Mouse (Mus musculus) midbrain, embryonic 14.5 days (tissue): ENCODE measurements around the gene Cpne8. TPM values are rescaled to one million over a fixed set of nuclear protein-coding genes. Genes with fewer than 3 reads are reported as not detected.

Experiments
- ATAC-seq: fragments of 200-750 bp; cut with Nextera tagmentation; 2 replicates; pipeline ENCODE4 v1.8.0; 2017; ENCODE audit warnings: moderate number of reproducible peaks, moderate library complexity; ENCODE audit not compliant: low FRiP score, low TSS enrichment
- DNase-seq: peaks from one replicate; pipeline ENCODE4 v3.0.0-alpha.2; 2015
- H3K27ac ChIP-seq: fragments of 300-500 bp; sonication (generic); replicated peaks from 2 replicates; pipeline ENCODE4 v1.5.1; 2014; ENCODE audit warnings: mild to moderate bottlenecking, low read depth, low read length, moderate library complexity
- H3K27me3 ChIP-seq: fragments of 300-500 bp; sonication (generic); 2 replicates; pipeline ENCODE4 v1.6.1; 2014; ENCODE audit warnings: low read length, control low read depth, mixed read lengths; ENCODE audit not compliant: control insufficient read depth, insufficient read depth
- H3K36me3 ChIP-seq: fragments of 300-500 bp; sonication (generic); 2 replicates; pipeline ENCODE4 v1.6.1; 2014; ENCODE audit warnings: low read length, control low read depth; ENCODE audit not compliant: control insufficient read depth, insufficient read depth
- H3K4me1 ChIP-seq: fragments of 300-500 bp; sonication (generic); 2 replicates; pipeline ENCODE4 v1.6.1; 2014; ENCODE audit warnings: mild to moderate bottlenecking, antibody characterized with exemption, low read length, control low read depth; ENCODE audit not compliant: control insufficient read depth, insufficient read depth
- H3K4me2 ChIP-seq: fragments of 300-500 bp; sonication (generic); 2 replicates; pipeline ENCODE4 v1.6.1; 2014; ENCODE audit warnings: mild to moderate bottlenecking, low read length, moderate library complexity
- H3K4me3 ChIP-seq: fragments of 300-500 bp; sonication (generic); replicated peaks from 2 replicates; pipeline ENCODE4 v1.5.1; 2014; ENCODE audit warnings: low read depth, low read length
- H3K9ac ChIP-seq: fragments of 300-500 bp; sonication (generic); replicated peaks from 2 replicates; pipeline ENCODE4 v1.6.1; 2014; ENCODE audit warnings: mild to moderate bottlenecking, low read length, moderate library complexity
- H3K9me3 ChIP-seq: fragments of 300-500 bp; sonication (generic); 2 replicates; pipeline ENCODE4 v1.6.1; 2016; ENCODE audit warnings: low read length, control low read depth, mixed read lengths; ENCODE audit not compliant: control insufficient read depth
- WGBS: fragments of 180-500 bp; shearing (Covaris S2); extraction: QIAGEN DNeasy Blood & Tissue Kit; methylation state at CpG from one replicate; pipeline ENCODE4 v1.1.7; 2014; 5-methylcytosine and 5-hydroxymethylcytosine counted together
- polyA plus RNA-seq: library from polyadenylated mRNA; unstranded; fragments of >200 nt; fragmentation: Nextera tagmentation; extraction: Ambion mirVana; gene quantifications from 2 replicates; pipeline ENCODE4 v1.2.1, GENCODE M21; 2014

Cpne8 gene
- polyA plus RNA-seq, 1 experiment from 2014 or later, result 11.0 TPM

- over 99% methylated on average over 7 of the region's 7 CpGs for WGBS
- Histone ChIP-seq H3K27ac (no peak overlapping the region), H3K4me1 (no peaks in the 10 kb centered on the region), H3K27me3 (no peaks in the 10 kb centered on the region), H3K4me3 (no peak overlapping the region), H3K9me3 (no peaks in the 10 kb centered on the region), H3K9ac (no peak overlapping the region), H3K4me2 (no peak overlapping the region), H3K36me3 (no peaks in the 10 kb centered on the region)
- DNase-seq (no peak), ATAC-seq (no peak)
These were observed 130.6 kb downstream of the Cpne8 start for GRCm38 (mm10) chr15:90548589-90548988.

GRCm38 (mm10) chr15:90543447-90543846 is 135.8 kb downstream of the Cpne8 start:
- Histone ChIP-seq H3K4me1 (no peaks in the 10 kb centered on the region), H3K36me3 (no peaks in the 10 kb centered on the region), H3K9ac (no peak overlapping the region), H3K9me3 (no peaks in the 10 kb centered on the region), H3K27me3 (no peaks in the 10 kb centered on the region), H3K27ac (no peak overlapping the region), H3K4me2 (no peak overlapping the region), H3K4me3 (no peak overlapping the region)
- WGBS, result 84% methylated on average over 5 of the region's 5 CpGs
- ATAC-seq (no peak), DNase-seq (no peak)

GRCm38 (mm10) chr15:90542126-90542525 is 137.1 kb downstream of the Cpne8 start:
- Histone ChIP-seq H3K4me1 (no peaks in the 10 kb centered on the region), H3K9me3 (no peaks in the 10 kb centered on the region), H3K27ac (no peak overlapping the region), H3K4me2 (no peak overlapping the region), H3K9ac (no peak overlapping the region), H3K27me3 (no peaks in the 10 kb centered on the region), H3K36me3 (no peaks in the 10 kb centered on the region), H3K4me3 (no peak overlapping the region)
- DNase-seq (no peak), ATAC-seq (no peak)

DNA sequence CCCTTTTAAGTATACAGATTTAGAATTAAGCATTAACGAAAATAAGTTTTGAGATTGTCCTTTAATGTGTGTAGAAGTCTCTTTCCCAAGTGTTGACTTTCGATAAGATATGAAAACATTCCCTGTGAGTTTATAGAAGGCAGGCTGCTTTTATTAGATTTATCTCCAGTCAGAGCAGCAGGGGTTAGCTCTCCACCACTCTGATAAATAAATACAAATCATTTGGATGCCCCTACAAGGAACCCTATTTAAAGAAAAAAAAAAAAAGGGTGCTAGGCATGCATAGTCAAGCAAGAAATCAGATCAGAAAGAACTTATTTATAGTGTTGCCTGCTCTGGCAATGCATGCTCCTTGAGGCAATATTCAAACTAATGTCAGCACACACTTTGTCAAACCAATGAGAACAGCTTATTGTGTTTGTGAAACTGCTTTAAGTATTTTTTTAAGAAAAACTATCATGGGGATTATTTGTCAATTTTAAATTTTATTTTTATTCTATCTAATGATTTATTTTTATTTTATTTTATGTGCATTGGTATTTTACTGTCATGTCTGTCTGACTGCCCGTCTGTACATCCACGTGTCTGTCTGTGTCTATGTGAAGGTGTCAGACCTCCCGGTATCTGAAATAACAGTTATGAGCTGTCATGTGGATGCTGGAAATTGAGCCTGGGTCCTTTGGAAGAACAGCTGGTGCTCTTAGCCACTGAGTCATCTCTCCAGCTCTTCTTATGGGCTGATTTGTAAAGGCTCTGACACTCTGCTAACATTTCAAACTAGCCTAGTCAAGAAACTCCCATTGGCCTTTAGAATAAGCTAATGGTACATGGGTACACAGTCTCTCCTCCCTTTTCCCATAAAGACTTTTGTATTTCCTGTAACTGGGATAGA is 142.7 kb downstream of the Cpne8 start:
- DNase-seq (no peak), ATAC-seq (no peak)
- H3K9me3 ChIP-seq, result no peaks in the 10 kb centered on the region
- no peak overlapping the region for H3K9ac ChIP-seq
- no peak overlapping the region for H3K4me2 ChIP-seq
- H3K4me3 ChIP-seq, result no peak overlapping the region
- no peaks in the 10 kb centered on the region for H3K4me1 ChIP-seq
- WGBS, result 86% methylated on average over 5 of the region's 5 CpGs
- H3K27ac ChIP-seq, result no peak overlapping the region
- no peaks in the 10 kb centered on the region for H3K36me3 ChIP-seq
- no peaks in the 10 kb centered on the region for H3K27me3 ChIP-seq

DNA sequence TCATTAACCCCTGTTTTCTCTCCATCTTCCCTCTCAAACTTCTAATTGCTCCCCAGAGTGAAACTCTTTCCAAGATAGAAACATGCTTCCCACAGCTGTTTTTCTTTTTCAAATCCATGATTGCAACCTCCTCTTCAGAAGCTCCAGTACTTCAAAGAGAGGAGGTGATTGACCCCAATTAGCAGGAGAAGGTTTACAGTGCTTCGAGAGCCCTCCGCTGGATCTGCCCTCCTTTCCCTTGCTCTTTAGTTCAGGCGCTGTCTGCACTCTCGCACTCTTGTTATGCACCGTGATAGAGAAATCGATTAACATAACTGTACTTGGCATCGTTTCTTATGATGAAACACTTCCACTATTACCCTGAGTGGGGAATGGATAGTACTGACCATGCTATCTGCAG is 143.5 kb downstream of the Cpne8 start:
- 64% methylated on average over 7 of the region's 7 CpGs for WGBS
- no peak for ATAC-seq

DNA sequence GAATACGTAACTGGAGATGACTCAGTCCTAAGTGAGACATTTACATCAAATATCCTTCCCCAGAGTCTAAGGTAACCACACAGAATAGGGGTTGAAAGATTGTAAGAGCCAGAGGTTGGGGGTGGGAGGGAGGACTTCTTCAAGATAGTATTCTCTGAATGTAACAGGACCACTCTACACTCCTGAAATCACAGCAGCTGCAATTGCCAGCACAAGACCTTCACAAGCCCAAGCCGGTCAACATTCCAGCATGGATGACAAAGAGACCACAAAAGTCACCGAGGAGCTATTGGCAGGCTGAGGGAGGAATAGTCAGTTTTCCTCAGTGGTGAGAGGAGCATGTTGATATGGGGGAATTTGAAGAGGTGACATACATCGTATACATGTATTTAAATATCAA is 166.5 kb downstream of the Cpne8 start:
- Histone ChIP-seq H3K4me1 (no peaks in the 10 kb centered on the region), H3K9me3 (no peaks in the 10 kb centered on the region), H3K36me3 (no peaks in the 10 kb centered on the region), H3K4me3 (no peak overlapping the region), H3K4me2 (no peak overlapping the region), H3K27me3 (no peaks in the 10 kb centered on the region), H3K27ac (no peak overlapping the region), H3K9ac (no peak overlapping the region)
- DNase-seq, result no peak
- no peak for ATAC-seq
- WGBS, result 96% methylated on average over 4 of the region's 4 CpGs

More for the DNA sequence above, 143.5 kb downstream of the Cpne8 start:
- Histone ChIP-seq H3K27ac (no peak overlapping the region), H3K36me3 (no peaks in the 10 kb centered on the region), H3K27me3 (no peaks in the 10 kb centered on the region), H3K9me3 (no peaks in the 10 kb centered on the region), H3K4me2 (no peak overlapping the region), H3K4me3 (no peak overlapping the region), H3K4me1 (no peaks in the 10 kb centered on the region), H3K9ac (no peak overlapping the region)
- DNase-seq, result peak; percentile 37

DNA sequence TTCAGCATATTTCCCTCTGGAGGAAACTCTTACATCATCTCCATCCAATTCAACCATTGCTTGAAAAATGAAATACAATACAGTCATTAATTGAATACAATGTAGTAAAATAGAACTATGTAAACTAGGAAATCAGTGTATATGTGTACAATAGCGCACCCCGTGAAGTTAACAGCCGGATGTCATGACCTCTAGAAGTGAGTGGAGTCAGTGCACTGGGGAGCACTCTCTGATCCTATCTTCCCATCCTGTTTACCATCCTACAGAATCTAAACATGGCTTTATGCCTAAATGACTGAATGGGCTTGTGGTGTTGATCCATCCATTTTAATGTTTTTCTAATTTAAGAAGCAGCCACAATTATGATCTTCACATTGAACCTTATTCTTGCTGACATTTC is 182.2 kb downstream of the Cpne8 start:
- Histone ChIP-seq H3K4me2 (no peak overlapping the region), H3K4me3 (no peak overlapping the region), H3K9ac (no peak overlapping the region), H3K27ac (no peak overlapping the region), H3K36me3 (no peaks in the 10 kb centered on the region), H3K27me3 (no peaks in the 10 kb centered on the region), H3K4me1 (no peaks in the 10 kb centered on the region), H3K9me3 (no peaks in the 10 kb centered on the region)
- DNase-seq (no peak), ATAC-seq (no peak)
- WGBS, result 92% methylated on average over 3 of the region's 3 CpGs

DNA sequence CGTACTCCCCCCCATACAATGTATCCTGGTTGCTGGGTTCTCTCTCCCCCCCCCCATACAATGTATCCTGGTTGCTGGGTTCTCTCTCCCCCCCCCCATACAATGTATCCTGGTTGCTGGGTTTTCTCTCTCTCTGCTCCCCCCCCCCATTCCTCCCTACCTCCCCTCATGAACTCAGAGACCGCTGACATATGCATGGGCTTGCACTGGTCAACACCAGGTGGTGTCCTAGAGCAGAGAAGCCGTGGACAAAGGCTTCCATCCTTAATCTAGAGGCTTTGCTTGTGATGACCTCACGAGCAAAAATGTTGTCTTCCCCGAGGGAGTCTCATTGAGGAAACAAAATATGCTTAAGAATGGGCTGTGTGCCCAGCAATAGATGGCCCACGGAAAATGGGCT is 187.7 kb downstream of the Cpne8 start:
- Histone ChIP-seq H3K4me1 (no peaks in the 10 kb centered on the region), H3K4me2 (no peak overlapping the region), H3K27me3 (no peaks in the 10 kb centered on the region), H3K36me3 (no peaks in the 10 kb centered on the region), H3K9ac (no peak overlapping the region), H3K9me3 (no peaks in the 10 kb centered on the region), H3K4me3 (no peak overlapping the region), H3K27ac (no peak overlapping the region)
- DNase-seq, result no peak
- WGBS, result 77% methylated on average over 6 of the region's 6 CpGs
- ATAC-seq, result no peak

DNA sequence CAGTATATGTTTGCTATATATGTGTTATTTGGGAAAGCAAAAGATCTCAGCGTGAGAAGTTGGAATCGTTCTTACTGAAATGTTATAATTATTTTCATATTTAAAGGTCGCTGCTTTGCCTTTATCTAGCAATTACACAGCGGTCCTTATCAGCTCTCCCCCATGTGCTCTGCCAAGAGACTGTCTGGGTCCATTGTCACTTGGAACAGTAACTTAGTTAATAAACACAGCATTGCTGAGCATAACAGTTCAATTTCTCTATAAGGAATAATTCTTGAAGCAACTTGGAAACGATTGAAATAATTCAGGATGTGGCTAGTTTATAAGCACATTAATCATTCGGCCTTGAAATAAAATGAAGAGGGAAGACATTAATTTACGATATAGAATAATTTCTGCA is 189.0 kb downstream of the Cpne8 start:
- no peaks in the 10 kb centered on the region for H3K36me3 ChIP-seq
- no peak overlapping the region for H3K9ac ChIP-seq
- no peak overlapping the region for H3K4me2 ChIP-seq
- H3K4me1 ChIP-seq, result no peaks in the 10 kb centered on the region
- no peak overlapping the region for H3K27ac ChIP-seq
- no peak for DNase-seq
- no peak for ATAC-seq
- no peak overlapping the region for H3K4me3 ChIP-seq
- no peaks in the 10 kb centered on the region for H3K27me3 ChIP-seq
- 91% methylated on average over 7 of the region's 7 CpGs for WGBS
- H3K9me3 ChIP-seq, result no peaks in the 10 kb centered on the region
